Mouse (Mus musculus): ENCODE data around the gene Asic3. TPM values are rescaled to one million over a fixed set of nuclear protein-coding genes. Genes with fewer than 3 reads are reported as not detected.

The Asic3 gene
- under 1 TPM in 1 of 2 experiments, not detected in 1; 0.25 TPM for total RNA-seq (2021)
- long read RNA-seq, experiment 1, partial matches to known transcripts = 1 of 2 reads
- long read RNA-seq, experiment 1, other reads (novel, unspliced or antisense) = 1 of 2 reads
- long read RNA-seq, experiment 2 = 0 reads

DNA sequence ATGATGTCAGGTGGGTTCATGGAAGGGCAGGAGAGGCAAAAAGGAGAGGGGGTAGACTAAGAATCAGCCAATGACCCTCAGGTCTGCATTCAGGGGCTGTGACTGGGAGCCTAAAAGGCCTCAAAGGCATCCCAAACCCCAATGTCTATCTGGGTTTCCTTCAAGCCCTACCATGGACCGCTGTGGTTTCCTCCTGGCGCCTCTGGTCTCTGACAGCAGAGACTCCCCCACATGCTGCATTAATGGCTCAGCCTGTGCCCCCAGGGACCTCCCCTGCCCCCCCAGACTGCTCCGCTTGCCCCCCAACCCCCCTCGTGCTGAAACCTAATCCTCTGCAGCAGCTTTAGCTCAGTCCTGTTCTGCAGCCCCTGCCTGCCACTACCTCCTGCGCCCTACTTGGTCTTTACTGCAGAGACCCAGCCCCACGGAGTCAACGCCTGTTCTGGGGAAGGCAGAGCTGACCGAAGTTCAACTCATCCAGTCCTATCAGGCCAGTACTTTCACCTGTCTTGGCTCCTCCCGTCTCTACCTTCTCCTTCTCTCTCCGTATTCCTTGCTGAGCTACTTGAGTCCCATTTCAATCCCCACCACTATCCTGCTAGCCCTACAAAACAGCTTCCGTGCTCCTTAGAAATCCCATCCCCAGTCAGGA lies at the start of gene Asic3:
TSS of gene Asic3 (plus strand) at position 351 of the 652 bp plus-strand sequence.
- intact Hi-C loops (cut with DNase I) = no loop called here

DNA sequence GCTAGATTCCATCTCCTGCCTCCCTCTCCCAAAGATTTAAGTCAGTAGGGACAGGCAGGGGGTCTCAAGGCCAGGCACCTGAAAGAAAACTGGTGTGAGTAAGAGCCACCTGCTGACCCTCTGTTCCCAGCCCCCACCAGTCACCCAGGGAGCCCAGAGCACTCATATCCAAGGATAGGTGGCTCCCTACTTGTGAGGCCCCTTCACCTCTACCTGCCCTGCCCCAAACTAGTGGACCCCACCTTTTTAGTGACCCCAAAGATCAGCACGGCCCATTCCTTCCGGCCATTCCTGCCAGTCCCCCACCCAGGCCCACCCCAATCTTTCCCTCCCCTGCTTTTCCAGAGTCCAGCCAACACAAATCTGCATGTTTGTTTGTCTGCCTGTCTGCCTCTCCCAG lies 49.7 kb upstream of the Asic3 start:
- no peak for DNase-seq
- intact Hi-C loops (cut with DNase I) = no loop called here

More for the DNA sequence above, at the start of gene Asic3:
- no peak for DNase-seq

DNA sequence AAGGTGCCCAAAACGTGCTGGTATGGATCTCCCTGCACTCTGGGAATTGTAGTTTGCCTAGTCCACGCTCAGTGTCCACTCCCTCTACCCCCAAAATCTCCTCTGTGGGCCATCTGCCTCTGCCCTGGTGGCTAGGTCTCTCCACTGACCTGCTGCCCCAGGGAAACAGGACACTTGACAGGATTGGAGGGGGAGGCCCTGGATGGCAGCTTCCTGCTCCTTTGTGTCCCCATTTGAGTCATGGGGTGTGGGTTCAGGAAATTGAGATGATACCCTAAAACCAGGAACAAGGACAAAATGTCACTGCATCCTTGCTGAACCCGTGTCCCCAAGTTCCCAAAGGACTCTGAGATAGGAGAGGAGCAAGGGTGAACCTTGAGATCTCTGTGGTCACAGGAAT lies 49.1 kb upstream of the Asic3 start:
- intact Hi-C loops (cut with DNase I) = no loop called here
- no peak for DNase-seq

DNA sequence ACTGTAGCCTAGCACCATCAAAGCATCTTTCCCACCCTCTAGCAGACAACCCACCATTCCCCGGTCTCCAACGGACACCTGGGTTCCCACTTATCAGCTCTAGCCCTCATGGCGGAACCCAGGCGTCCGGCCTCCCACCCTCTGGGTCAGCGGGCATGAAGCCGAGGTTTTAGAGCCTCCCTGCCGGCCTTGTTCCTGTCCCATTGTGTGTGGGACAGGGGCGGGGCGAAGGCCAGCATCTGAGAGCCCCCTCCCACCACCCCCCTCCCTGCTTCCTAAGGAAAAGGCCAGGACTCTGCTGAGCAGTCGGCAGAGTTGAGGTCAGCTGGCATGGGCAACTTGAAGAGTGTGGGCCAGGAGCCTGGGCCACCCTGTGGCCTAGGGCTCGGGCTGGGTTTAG lies 48.7 kb upstream of the Asic3 start, which contains the start of gene Nos3:
TSS of gene Nos3 (plus strand) at position 303 of the 400 bp plus-strand sequence.
- intact Hi-C loops (cut with DNase I) = no loop called here
- peak in 1 of 2 experiments; percentile 27 for DNase-seq

DNA sequence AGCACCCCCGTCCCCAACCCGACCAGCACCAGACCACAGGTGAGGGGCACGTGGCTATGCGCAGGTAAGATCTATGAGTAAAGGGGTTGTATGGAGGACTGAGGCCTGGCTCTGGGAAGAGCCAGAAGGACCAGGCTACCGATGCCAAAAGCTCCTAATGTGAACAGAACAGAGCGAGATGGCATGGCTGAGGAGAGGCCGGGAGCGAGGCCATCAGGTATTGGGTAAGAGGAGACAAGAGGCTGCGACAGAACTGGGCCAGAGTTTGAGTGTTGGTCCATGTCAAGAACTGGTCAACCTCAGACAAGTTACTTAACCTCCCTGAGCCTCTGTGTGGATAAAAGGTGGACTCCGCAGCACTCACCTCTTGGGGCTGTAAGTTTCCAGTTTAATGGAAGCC lies 48.2 kb upstream of the Asic3 start:
- no peak for DNase-seq
- intact Hi-C loops (cut with DNase I) = no loop called here

DNA sequence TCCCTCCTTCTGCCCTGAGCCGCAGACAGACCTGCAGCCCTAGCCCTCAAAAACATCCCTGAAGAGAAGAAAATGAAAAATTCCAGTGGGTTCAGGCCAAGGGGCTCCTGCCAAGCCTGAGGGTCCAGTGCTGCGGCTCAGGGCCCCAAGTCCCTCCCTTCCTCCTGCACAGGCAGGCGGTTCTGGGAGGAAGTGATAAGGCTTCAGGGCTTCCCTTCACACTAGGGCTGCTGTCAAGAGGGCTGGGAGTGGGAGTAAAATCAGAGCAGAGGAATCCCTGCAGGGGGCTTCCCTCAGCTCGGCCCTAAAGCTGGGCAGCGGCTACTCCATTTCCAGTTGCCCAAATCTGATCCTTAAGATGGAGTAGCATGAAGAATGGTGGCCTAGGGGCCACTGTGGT lies 47.7 kb upstream of the Asic3 start:
- DNase-seq = no peak
- intact Hi-C loops (cut with DNase I) = no loop called here

DNA sequence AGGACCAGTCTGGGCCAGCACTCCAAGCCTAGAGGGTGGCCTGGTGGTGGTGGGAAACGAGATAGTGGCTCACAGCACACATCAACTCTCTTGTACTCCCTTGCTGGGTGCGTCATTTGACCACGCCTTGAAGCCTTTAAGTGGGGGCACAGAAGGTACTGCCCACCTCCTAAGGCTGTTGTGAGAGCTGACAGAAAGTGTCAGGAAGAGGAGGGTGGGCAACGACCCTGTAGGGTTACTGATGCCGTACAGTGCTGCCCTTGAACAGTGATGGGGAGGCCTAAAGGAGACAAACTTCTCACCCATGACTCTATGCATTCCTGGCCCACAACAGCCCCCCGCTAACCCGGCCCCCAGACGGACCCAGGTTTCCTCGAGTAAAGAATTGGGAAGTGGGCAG lies 46.8 kb upstream of the Asic3 start:
- no peak for DNase-seq
- intact Hi-C loops (cut with DNase I) = no loop called here

DNA sequence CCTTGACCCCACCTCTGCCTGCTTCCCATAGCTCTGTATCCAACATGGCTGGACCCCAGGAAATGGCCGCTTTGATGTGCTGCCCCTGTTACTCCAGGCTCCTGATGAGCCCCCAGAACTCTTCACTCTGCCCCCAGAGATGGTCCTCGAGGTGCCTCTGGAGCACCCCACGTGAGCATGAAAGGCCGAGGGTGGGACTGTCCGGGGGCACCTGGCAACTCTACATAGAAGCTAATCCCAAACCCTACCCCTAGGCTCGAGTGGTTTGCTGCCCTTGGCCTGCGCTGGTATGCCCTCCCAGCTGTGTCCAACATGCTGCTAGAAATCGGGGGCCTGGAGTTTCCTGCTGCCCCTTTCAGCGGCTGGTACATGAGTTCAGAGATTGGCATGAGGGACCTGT lies 43.4 kb upstream of the Asic3 start:
- DNase-seq = no peak
- intact Hi-C loops (cut with DNase I) = no loop called here

DNA sequence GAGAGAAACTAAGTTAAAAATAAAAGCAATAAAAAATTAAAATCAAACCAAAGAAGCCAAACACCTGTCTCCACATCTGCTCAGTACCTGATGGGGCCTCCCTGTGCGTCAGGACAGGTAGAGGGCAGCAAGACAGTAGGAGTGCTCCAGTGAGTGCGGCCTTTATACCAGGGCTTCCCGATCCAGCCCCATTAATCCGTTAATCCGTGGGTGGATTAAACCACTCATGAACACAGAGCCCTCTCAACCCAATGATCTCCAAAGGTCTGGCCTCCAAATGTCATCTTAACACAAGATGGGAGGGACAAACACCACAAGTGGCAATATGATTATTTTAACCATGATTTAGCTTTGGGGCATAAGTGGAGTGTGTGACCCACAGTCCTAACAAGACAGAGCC lies 39.4 kb upstream of the Asic3 start:
- intact Hi-C loops (cut with DNase I) = no loop called here
- DNase-seq = no peak

DNA sequence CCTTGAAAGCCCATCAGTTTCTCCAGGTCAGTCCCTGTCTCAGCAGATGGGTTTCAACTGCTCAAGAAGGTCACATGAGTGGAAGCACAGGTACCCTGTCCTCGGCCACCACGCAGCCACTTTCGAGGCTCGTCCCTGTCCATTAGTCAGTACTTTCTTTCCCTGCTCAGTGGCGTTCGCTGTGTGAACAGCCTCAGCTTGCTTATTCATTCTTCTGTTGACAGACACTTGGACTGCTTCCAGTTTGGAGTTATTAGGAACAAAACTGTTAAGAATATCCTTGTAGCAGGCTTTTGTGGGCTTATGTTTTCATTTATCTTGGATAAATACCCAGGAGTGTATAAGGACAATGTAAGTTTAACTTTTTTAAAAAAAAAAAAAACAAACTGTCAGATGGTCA lies 39.0 kb upstream of the Asic3 start:
- intact Hi-C loops (cut with DNase I) = no loop called here
- no peak for DNase-seq

DNA sequence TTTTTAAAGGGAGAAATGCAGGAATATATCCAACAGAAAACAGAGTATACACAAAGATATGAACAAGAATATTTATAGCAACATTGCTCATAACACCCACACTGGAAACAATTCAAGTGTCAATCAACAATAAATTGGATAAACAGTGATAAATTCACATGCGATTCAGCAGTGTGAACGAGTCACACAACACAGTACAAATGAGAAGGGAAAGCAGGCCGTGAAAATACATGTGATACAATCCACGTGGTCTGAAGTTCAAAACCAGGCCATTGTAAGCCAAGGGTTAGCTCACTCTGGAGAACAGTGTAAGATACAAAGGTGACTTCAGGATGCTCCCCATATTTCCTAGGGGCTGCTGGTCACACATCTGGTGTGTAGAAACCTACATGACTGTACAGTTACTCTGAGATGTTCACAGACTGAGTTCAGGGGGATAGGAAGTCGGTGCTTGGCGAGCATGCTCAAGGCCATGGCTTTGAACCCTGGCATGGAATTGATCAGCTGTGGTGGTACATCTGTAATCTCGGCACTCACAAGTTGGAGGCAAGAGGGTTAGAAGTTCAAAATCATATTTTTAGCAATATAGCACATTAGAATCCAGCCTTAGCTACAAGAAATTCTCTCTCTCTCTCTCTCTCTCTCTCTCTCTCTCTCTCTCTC lies 38.4 kb upstream of the Asic3 start:
- intact Hi-C loops (cut with DNase I) = no loop called here
- DNase-seq = no peak

DNA sequence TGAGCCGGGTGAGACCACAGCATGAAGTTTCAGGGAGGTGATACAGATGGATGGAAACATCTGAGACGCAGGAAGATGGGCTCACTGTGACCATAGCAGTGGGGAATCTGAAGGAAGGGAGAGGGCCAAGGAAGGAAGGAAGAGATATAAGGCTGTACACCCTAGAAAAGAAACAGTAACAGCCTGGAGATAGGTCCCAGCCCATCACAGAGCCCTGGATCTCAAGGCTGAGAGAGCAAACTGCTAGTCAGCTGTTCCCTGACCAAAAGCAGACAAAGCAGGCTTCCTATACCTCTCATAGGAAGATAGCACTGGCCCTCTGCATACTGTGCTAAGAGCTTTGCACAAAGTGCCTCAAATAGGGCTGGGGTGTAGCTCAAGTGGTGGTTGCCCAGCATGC lies 34.5 kb upstream of the Asic3 start:
- DNase-seq = no peak
- intact Hi-C loops (cut with DNase I) = no loop called here

DNA sequence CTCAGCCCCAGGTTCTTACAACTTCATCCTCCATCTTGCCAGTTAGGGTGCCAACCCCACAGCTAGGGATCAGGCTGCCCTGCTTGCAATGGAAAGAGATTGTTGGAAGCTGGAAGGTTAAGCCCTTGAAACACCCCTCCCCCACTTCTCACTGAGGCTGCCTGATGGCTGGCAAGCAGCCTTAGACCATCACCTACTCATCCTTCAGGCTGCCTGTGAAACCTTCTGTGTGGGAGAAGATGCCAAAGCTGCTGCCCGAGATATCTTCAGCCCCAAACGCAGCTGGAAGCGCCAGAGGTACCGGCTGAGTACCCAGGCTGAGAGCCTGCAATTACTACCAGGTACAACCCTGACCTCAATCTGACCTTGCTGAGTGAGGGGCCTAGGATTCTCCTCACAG lies 33.7 kb upstream of the Asic3 start:
- intact Hi-C loops (cut with DNase I) = no loop called here

DNA sequence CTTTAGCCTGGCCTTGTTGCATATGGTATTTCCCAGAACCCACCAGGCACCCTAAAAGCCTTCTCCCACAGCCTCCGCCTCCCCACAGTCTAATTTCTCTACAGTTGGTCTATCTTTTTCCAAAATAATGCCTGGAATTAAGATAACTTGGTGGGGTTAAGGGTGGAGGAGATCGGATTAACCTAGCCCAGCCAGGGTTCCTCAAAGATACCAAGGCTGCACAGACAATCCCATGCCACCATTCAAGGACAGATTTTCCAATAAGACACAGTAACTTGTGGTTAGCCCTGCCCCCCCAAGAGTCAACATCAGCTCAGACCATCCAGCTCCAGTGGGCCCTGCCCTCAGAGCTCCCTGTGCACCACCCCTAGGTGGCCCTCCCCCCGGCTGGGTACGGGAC lies 32.7 kb upstream of the Asic3 start:
- intact Hi-C loops (cut with DNase I) = no loop called here
- DNase-seq = no peak

More for the DNA sequence above, 33.7 kb upstream of the Asic3 start:
- DNase-seq = no peak

DNA sequence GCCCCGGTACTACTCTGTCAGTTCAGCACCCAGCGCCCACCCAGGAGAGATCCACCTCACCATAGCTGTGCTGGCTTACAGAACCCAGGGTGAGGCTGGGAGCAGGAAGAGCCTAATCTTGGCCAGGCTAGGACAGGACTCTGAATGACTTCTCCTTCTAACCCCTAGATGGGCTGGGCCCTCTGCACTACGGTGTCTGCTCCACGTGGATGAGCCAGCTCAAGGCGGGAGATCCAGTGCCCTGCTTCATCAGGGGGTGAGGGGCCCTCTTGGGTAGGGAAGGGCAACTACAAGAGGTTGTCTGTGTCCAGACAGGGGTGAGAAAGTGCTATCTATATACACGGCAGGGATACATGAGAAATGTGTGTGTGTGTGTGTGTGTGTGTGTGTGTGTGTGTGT lies 31.7 kb upstream of the Asic3 start:
- no peak for DNase-seq
- intact Hi-C loops (cut with DNase I) = no loop called here

DNA sequence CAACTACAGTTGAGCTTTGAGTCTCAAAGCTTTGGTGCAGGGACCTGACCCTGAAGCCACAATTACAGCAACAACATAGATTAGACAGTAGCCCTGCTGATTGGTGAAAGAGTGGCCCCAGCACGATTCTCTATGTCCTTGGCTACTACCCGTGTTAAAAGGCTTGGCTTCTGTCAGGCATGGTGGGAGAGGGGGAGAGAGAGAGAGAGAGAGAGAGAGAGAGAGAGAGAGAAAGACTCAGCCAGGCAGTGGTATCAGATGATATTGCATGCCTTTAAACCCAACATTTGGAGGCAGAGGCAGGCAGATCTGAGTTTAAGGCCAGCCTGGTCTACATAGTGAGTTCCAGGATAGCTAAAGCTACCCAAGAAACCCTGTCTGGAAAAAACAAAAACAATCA lies 31.2 kb upstream of the Asic3 start:
- DNase-seq = no peak
- intact Hi-C loops (cut with DNase I) = no loop called here

DNA sequence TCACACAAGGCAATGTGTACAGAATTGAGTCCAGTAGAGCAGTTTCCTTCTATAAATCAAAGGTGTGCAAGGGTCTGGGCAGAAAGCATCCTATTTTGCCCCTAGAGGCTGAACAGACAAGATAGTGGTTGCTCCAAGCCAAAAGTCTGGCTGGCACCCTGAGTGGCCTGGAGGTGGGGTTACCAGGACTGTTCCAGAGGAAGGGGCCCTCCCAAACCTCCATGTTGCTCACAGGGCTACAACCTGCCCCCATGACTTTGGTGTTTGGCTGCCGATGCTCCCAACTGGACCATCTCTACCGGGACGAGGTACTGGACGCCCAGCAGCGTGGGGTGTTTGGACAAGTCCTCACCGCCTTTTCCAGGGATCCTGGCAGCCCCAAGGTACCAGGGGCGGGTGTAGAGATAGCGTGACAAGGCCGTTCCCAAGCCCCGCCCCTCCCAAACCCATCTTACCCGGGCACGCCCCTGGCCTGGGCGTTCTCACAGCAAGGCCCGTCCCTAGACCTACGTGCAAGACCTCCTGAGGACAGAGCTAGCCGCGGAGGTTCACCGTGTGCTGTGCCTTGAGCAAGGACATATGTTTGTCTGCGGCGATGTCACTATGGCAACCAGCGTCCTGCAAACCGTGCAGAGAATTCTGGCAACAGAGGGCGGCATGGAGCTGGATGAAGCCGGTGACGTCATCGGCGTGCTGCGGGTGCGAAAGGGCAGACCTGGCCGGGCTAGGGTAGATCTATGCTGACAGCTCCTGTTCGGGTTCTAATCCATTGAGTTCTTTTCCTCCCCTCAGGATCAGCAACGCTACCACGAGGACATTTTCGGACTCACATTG lies 29.9 kb upstream of the Asic3 start:
- DNase-seq = peak; percentile 70 to 75
- intact Hi-C loops (cut with DNase I) = no loop called here

DNA sequence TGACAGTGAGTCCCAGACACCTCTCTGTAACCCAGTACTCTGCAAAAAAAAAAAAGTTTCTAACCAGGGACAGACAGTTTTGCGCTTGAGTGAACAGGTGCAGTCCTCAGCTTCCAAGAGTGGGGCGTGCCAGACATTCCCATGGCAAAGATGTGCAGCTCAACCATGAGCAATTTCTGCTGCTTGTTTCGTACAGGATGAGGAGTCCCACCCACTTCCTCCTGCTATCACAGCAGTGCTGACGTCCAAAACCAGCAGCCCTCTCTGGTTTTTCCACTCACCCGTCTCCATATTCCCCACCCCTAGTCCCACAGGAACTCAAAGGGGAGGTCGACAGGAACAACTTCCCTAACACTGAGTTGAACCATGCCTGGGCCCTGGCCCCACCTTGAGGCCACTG lies 28.8 kb upstream of the Asic3 start:
- intact Hi-C loops (cut with DNase I) = no loop called here
- DNase-seq = no peak

DNA sequence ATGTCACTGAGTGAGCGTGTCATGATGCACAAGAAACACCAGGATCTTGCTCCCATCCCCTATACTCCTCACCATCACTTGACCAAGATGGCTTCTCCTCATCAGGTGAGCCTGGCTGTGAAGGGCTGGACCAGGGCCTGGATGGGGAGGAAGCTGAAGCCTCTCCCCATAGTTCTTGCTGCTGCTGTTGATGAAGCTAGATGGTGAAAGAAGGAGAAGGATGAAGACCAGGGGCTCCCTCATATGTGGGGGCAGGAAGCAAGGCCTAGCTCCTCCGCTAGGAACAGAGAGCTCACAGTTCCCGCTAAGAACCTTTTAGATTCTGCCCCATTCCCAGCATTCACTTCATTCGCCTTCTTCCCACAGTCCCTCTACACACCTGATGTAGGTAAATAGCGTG lies 27.8 kb upstream of the Asic3 start:
- intact Hi-C loops (cut with DNase I) = no loop called here

DNA sequence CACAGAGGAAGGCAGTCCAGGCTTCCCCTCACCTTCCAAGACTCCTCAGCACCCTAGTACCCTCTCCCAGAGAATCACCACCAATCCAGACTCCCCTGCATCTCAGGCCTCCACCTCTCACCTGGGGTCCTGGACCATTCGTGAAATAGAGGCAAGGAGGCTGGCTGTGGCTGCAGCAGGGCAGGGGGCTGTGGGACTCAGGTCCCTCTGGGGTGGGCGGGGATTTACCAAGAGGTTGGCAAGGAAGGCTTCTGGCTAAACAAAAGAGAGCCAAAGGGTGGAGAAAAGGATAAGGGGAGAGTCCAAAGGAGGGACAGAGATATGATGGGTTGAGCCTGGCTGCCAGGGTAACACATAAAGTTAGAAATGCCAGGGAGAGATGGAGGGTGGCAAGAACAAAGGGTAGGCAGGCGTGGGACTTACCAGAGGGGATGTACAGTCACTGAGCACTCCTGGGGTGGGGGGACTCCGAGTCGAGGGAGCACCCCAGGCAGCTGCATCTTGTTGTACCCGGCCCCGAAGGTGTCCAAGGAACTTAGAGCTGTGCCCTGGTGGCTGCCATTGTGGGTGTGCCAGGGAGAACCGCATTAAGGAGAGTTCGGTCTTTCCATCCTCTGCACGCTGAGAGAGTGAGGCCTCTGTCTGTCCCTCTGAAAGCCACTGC lies 27.2 kb upstream of the Asic3 start:
- DNase-seq = no peak
- intact Hi-C loops (cut with DNase I) = no loop called here

More for the DNA sequence above, 27.8 kb upstream of the Asic3 start:
- no peak for DNase-seq

Measured in gastrocnemius, postnatal 36 days (tissue).